22 mouse cellular contexts compared by ENCODE assay signal in the genomic region with DNA sequence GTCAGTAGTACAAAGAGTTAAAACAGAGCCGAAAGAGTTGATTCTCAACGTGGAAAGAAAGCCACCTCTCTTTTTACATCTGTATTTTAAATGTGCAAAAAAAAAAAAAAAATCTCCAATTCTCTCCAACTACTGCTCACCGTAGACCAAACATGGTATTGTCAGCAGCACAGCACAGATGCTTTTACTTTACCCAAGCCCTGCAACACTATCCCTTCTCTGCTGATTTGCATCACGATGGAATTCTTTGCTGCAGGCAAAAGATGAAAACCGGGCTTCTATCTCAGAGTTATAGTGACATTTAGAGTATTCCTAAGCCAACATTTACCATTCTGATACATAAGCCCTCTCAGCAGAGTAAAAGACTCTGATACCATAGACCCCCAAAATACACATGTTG. TPM values are rescaled to one million over a fixed set of nuclear protein-coding genes. Genes with fewer than 3 reads are reported as not detected.
DNase-seq lines count a peak whose midpoint lies in the region; ATAC-seq and TF ChIP-seq lines count a peak whose summit lies in the region.
"Had no signal": no experiment of that assay in that cellular context is flagged by ENCODE, and none has a peak within 500 bp of the region (broad histone marks: within the 10 kb centered on the region; RNA-seq: fewer than 3 reads in every experiment).

No protein-coding gene starts in this region.

- H3K9ac ChIP-seq in embryonic facial prominence, embryonic 11.5 days (replicated peaks; ENCODE audit: low read length): no peak overlapping the region
- H3K9ac ChIP-seq in embryonic facial prominence, embryonic 12.5 days: no peak overlapping the region
- H3K9ac ChIP-seq in embryonic facial prominence, embryonic 13.5 days: no peak overlapping the region
- H3K9ac ChIP-seq in embryonic facial prominence, embryonic 14.5 days (ENCODE audit: low read depth, low read length): no peak overlapping the region

- 36% methylated on average over 5 of the region's 5 CpGs for WGBS in embryonic facial prominence, embryonic 11.5 days
- 45% methylated on average over 5 of the region's 5 CpGs for WGBS in embryonic facial prominence, embryonic 10.5 days
- 19% methylated on average over 5 of the region's 5 CpGs for WGBS in embryonic facial prominence, embryonic 12.5 days
- 10% methylated on average over 5 of the region's 5 CpGs for WGBS in embryonic facial prominence, embryonic 13.5 days
- 21% methylated on average over 5 of the region's 5 CpGs for WGBS in embryonic facial prominence, embryonic 14.5 days
- WGBS in cerebellum, adult 2 months: 77% methylated on average over 5 of the region's 5 CpGs

- H3K27ac ChIP-seq in embryonic facial prominence, embryonic 11.5 days (replicated peaks; ENCODE audit: low read depth, low read length): no peak overlapping the region
- no peak overlapping the region for H3K27ac ChIP-seq in embryonic facial prominence, embryonic 10.5 days (replicated peaks)
- 0 out of 2 replicates have a peak overlapping the region, but pooled peaks have one; percentile 19 for H3K27ac ChIP-seq in embryonic facial prominence, embryonic 12.5 days
- peak overlapping the region; percentile 62; the same call in 1 of the 2 replicates for H3K27ac ChIP-seq in embryonic facial prominence, embryonic 13.5 days
- no peak overlapping the region for H3K27ac ChIP-seq in embryonic facial prominence, embryonic 14.5 days (replicated peaks; ENCODE audit: low read depth, low read length)
- H3K27ac ChIP-seq in cerebellum, adult 2 months (ENCODE audit: insufficient read depth, low read length): no peak overlapping the region

- ATAC-seq in embryonic facial prominence, embryonic 11.5 days (replicated peaks; ENCODE audit: insufficient number of reproducible peaks, low FRiP score, low TSS enrichment, low read depth): no peak
- ATAC-seq in embryonic facial prominence, embryonic 12.5 days (ENCODE audit: insufficient number of reproducible peaks, insufficient read depth, low FRiP score, low TSS enrichment): no peak
- no peak for ATAC-seq in embryonic facial prominence, embryonic 13.5 days (ENCODE audit: insufficient number of reproducible peaks, insufficient read depth, low FRiP score, low TSS enrichment, low read depth)
- ATAC-seq in embryonic facial prominence, embryonic 14.5 days (ENCODE audit: low read depth): no peak
- ATAC-seq: activated CD4-positive, CD25-positive, alpha-beta regulatory T cell, adult 4 months; CD4-positive, CD25-positive, alpha-beta regulatory T cell, adult 4 months; Patski had no signal

- no peak overlapping the region for H3K4me3 ChIP-seq in embryonic facial prominence, embryonic 11.5 days (ENCODE audit: low read depth, low read length)
- H3K4me3 ChIP-seq in embryonic facial prominence, embryonic 10.5 days: no peak overlapping the region
- H3K4me3 ChIP-seq in embryonic facial prominence, embryonic 12.5 days: no peak overlapping the region
- H3K4me3 ChIP-seq in embryonic facial prominence, embryonic 13.5 days: no peak overlapping the region
- no peak overlapping the region for H3K4me3 ChIP-seq in embryonic facial prominence, embryonic 14.5 days (ENCODE audit: low read depth, low read length)
- H3K4me3 ChIP-seq in cerebellum, adult 2 months (replicated peaks; ENCODE audit: insufficient read depth, low read depth, low read length): no peak overlapping the region

- no peak overlapping the region for H3K4me2 ChIP-seq in embryonic facial prominence, embryonic 11.5 days (ENCODE audit: low read depth, low read length)
- 0 out of 2 replicates have a peak overlapping the region, but pooled peaks have one; percentile 2 for H3K4me2 ChIP-seq in embryonic facial prominence, embryonic 12.5 days (replicated peaks)
- H3K4me2 ChIP-seq in embryonic facial prominence, embryonic 13.5 days: peak overlapping the region; percentile 26; the same call in 1 of the 2 replicates
- H3K4me2 ChIP-seq in embryonic facial prominence, embryonic 14.5 days (ENCODE audit: low read depth, low read length): peak overlapping the region; percentile 16

- TF ChIP-seq CTCF in cerebellum, adult 2 months (IDR thresholded peaks at IDR 0.05; ENCODE audit: borderline replicate concordance, insufficient read depth, low read depth, low read length): no peak

- H3K36me3 ChIP-seq in embryonic facial prominence, embryonic 11.5 days (replicated peaks; ENCODE audit: control insufficient read depth, insufficient read depth, low read depth, low read length): no peaks in the 10 kb centered on the region
- no peaks in the 10 kb centered on the region for H3K36me3 ChIP-seq in embryonic facial prominence, embryonic 10.5 days (replicated peaks)
- H3K36me3 ChIP-seq in embryonic facial prominence, embryonic 12.5 days: no peaks in the 10 kb centered on the region
- H3K36me3 ChIP-seq in embryonic facial prominence, embryonic 13.5 days: no peaks in the 10 kb centered on the region
- H3K36me3 ChIP-seq in embryonic facial prominence, embryonic 14.5 days (ENCODE audit: control insufficient read depth, insufficient read depth, low read length): no peaks in the 10 kb centered on the region
- H3K36me3 ChIP-seq: G1E had no signal

- peak; percentile 58 for DNase-seq in embryonic facial prominence, embryonic 11.5 days (ENCODE audit: low spot score)
- DNase-seq in embryonic facial prominence, embryonic 10.5 days (ENCODE audit: low spot score): no peak
- DNase-seq in embryonic facial prominence, embryonic 14.5 days (ENCODE audit: low spot score): peak; percentile 65
- DNase-seq in frontal cortex, adult 2 months (ENCODE audit: extremely low spot score in 1 of 2, low spot score in 1 of 2): no peak
- no peak for DNase-seq in cerebellum, adult 2 months
- no peak for DNase-seq in lung, postnatal 4 days
- DNase-seq: adrenal gland, adult 2 months; adrenal gland, adult 8-10 months; adrenal gland, postnatal 10 days; adrenal gland, postnatal 14 days; adrenal gland, postnatal 25 days; adrenal gland, postnatal 36 days; B cell, adult 2 months; cerebellum, adult 11 months; cerebellum, adult 11-12 months had no signal

- no peaks in the 10 kb centered on the region for H3K9me3 ChIP-seq in embryonic facial prominence, embryonic 11.5 days (replicated peaks; ENCODE audit: control insufficient read depth, low read length)
- H3K9me3 ChIP-seq in embryonic facial prominence, embryonic 10.5 days: no peaks in the 10 kb centered on the region
- H3K9me3 ChIP-seq in embryonic facial prominence, embryonic 12.5 days: no peaks in the 10 kb centered on the region
- no peaks in the 10 kb centered on the region for H3K9me3 ChIP-seq in embryonic facial prominence, embryonic 13.5 days
- H3K9me3 ChIP-seq in embryonic facial prominence, embryonic 14.5 days (ENCODE audit: control insufficient read depth, low read length): no peaks in the 10 kb centered on the region

- TF ChIP-seq POLR2A in cerebellum, adult 2 months (IDR thresholded peaks at IDR 0.05; ENCODE audit: borderline replicate concordance, insufficient read depth, low read length): no peak

- H3K27me3 ChIP-seq in embryonic facial prominence, embryonic 11.5 days (ENCODE audit: control insufficient read depth, insufficient read depth, low read length): no peaks in the 10 kb centered on the region
- no peaks in the 10 kb centered on the region for H3K27me3 ChIP-seq in embryonic facial prominence, embryonic 10.5 days (replicated peaks; ENCODE audit: low read depth, poor library complexity, severe bottlenecking)
- H3K27me3 ChIP-seq in embryonic facial prominence, embryonic 12.5 days: no peaks in the 10 kb centered on the region
- H3K27me3 ChIP-seq in embryonic facial prominence, embryonic 13.5 days: no peaks in the 10 kb centered on the region
- H3K27me3 ChIP-seq in embryonic facial prominence, embryonic 14.5 days (replicated peaks; ENCODE audit: control insufficient read depth, insufficient read depth, low read length): no peaks in the 10 kb centered on the region
- peaks cover under 1% of the 10 kb centered on the region; the same call in 1 of the 2 replicates for H3K27me3 ChIP-seq in cerebellum, adult 2 months (ENCODE audit: control insufficient read depth, insufficient read depth, low read length)
- H3K27me3 ChIP-seq: CH12.LX, Patski had no signal

- H3K4me1 ChIP-seq in embryonic facial prominence, embryonic 11.5 days (ENCODE audit: control insufficient read depth, insufficient read depth, low read length): no peaks in the 10 kb centered on the region
- peaks cover 28% of the 10 kb centered on the region for H3K4me1 ChIP-seq in embryonic facial prominence, embryonic 10.5 days
- H3K4me1 ChIP-seq in embryonic facial prominence, embryonic 12.5 days: peaks cover 24% of the 10 kb centered on the region
- H3K4me1 ChIP-seq in embryonic facial prominence, embryonic 13.5 days: peaks cover 48% of the 10 kb centered on the region
- peaks cover 42% of the 10 kb centered on the region for H3K4me1 ChIP-seq in embryonic facial prominence, embryonic 14.5 days (ENCODE audit: control insufficient read depth, insufficient read depth, low read length)
- no peaks in the 10 kb centered on the region for H3K4me1 ChIP-seq in cerebellum, adult 2 months (ENCODE audit: control insufficient read depth, insufficient read depth, low read length)

RNA-seq across cellular contexts. Expression of a gene that starts 5.4 kb away (rescaled TPM):
- 15.1 and 16.0 TPM in 2 replicates for polyA plus RNA-seq in embryonic facial prominence, embryonic 11.5 days (2014; fragmentation: Nextera tagmentation; extraction: Ambion mirVana)
- 11.9 and 14.5 TPM in 2 replicates for polyA plus RNA-seq in embryonic facial prominence, embryonic 10.5 days (2016; fragmentation: Nextera tagmentation; extraction: Ambion mirVana)
- polyA plus RNA-seq in embryonic facial prominence, embryonic 12.5 days (2016; fragmentation: Nextera tagmentation; extraction: Ambion mirVana): 45.5 and 49.5 TPM in 2 replicates
- polyA plus RNA-seq in embryonic facial prominence, embryonic 13.5 days (2015; fragmentation: Nextera tagmentation; extraction: Ambion mirVana): 37.3 and 39.7 TPM in 2 replicates
- 24.5 and 26.3 TPM in 2 replicates for polyA plus RNA-seq in embryonic facial prominence, embryonic 14.5 days (2014; fragmentation: Nextera tagmentation; extraction: Ambion mirVana)
- polyA plus RNA-seq in frontal cortex, adult 2 months (2012; rRNA removed): 0.97 and 1.0 TPM in 2 replicates
- polyA plus RNA-seq in cerebellum, adult 2 months (2012; rRNA removed): 1.5 and 1.7 TPM in 2 replicates
- polyA plus RNA-seq: G1E had no signal

Comparison
In these comparisons a context has a peak if more than half of its experiments do, and no peak if none do; other contexts are left out.
1. DNase-seq: peak in embryonic facial prominence, embryonic 11.5 days (single experiment) and embryonic facial prominence, embryonic 14.5 days (single experiment); none in embryonic facial prominence, embryonic 10.5 days (single experiment), frontal cortex, adult 2 months (0 of 2), cerebellum, adult 2 months (0 of 2) and lung, postnatal 4 days (0 of 2).
2. H3K27ac ChIP-seq: peak in embryonic facial prominence, embryonic 12.5 days (single experiment) and embryonic facial prominence, embryonic 13.5 days (single experiment); none in embryonic facial prominence, embryonic 11.5 days (single experiment), embryonic facial prominence, embryonic 10.5 days (single experiment), embryonic facial prominence, embryonic 14.5 days (single experiment) and cerebellum, adult 2 months (single experiment).